23 mouse cellular contexts compared by ENCODE assay signal in genomic region chr10:103142526-103142925, GRCm38 (mm10).
DNase-seq lines count a peak whose midpoint lies in the region; ATAC-seq lines count a peak whose summit lies in the region.
"Had no signal": no experiment of that assay in that cellular context is flagged by ENCODE, and none has a peak within 500 bp of the region (broad histone marks: within the 10 kb centered on the region; RNA-seq: fewer than 3 reads in every experiment).

No protein-coding gene starts in this region.

- H3K4me1 ChIP-seq in kidney, embryonic 14.5 days (ENCODE audit: control insufficient read depth, insufficient read depth, low read length) = no peaks in the 10 kb centered on the region
- H3K4me1 ChIP-seq: heart, embryonic 15.5 days; limb, embryonic 15.5 days; liver, embryonic 15.5 days had no signal

- no peak overlapping the region for H3K9ac ChIP-seq in kidney, embryonic 14.5 days (ENCODE audit: low read depth, low read length)
- H3K9ac ChIP-seq: heart, embryonic 15.5 days; limb, embryonic 15.5 days; liver, embryonic 15.5 days had no signal

- H3K4me2 ChIP-seq in kidney, embryonic 14.5 days (replicated peaks; ENCODE audit: low read depth, low read length) = peak overlapping the region; percentile 3; the same call in 1 of the 2 replicates
- H3K4me2 ChIP-seq: heart, embryonic 15.5 days; limb, embryonic 15.5 days; liver, embryonic 15.5 days had no signal

- no peak for DNase-seq in kidney, adult 18-20 months
- DNase-seq in 3T3-L1 (ENCODE audit: low read depth, low spot score) = peak; percentile 2
- peak; percentile 20 for DNase-seq in ES-CJ7 (ENCODE audit: low read depth, low spot score)
- DNase-seq in c-Kit-positive CD71-positive TER-119-positive erythroid progenitor cells, embryonic 14.5 days (ENCODE audit: low spot score) = peak; percentile 1
- DNase-seq in thymus, postnatal 14 days = no peak
- no peak for DNase-seq in left cerebral cortex, adult 8-10 months (ENCODE audit: low spot score in 2 of 2)
- DNase-seq in left cerebral cortex, postnatal 4 days = no peak
- DNase-seq: adrenal gland, adult 2 months; cerebellum, adult 11-12 months; cerebellum, postnatal 36 days; gastrocnemius, postnatal 36 days; heart, postnatal 4 days; midbrain, embryonic 14.5 days; right cerebral cortex, postnatal 4 days had no signal

- H3K36me3 ChIP-seq in kidney, embryonic 14.5 days (ENCODE audit: control insufficient read depth, insufficient read depth, low read length) = no peaks in the 10 kb centered on the region
- H3K36me3 ChIP-seq: heart, embryonic 15.5 days; limb, embryonic 15.5 days; liver, embryonic 15.5 days had no signal

- intact Hi-C loops in left cerebral cortex, postnatal 4 days (cut with DNase I) = loop anchor here (5.0 kb wide), 1 partner anchor 275 kb away; no protein-coding TSS in a partner anchor

- H3K9me3 ChIP-seq in kidney, embryonic 14.5 days (ENCODE audit: control insufficient read depth, low read length) = no peaks in the 10 kb centered on the region
- H3K9me3 ChIP-seq: heart, embryonic 15.5 days; limb, embryonic 15.5 days; liver, embryonic 15.5 days had no signal

- no peak for ATAC-seq in kidney, embryonic 14.5 days (ENCODE audit: low FRiP score, low TSS enrichment)
- ATAC-seq: forebrain, embryonic 16.5 days; hindbrain, postnatal 0 days; intestine, postnatal 0 days; lung, postnatal 0 days had no signal

- peak overlapping the region; percentile 2; the same call in 1 of the 2 replicates for H3K4me3 ChIP-seq in kidney, embryonic 14.5 days (ENCODE audit: low read length)
- H3K4me3 ChIP-seq: heart, embryonic 15.5 days; limb, embryonic 15.5 days; liver, embryonic 15.5 days; myocyte had no signal

- 64% methylated on average over 4 of the region's 4 CpGs for WGBS in kidney, embryonic 14.5 days

- H3K27ac ChIP-seq in kidney, embryonic 14.5 days (ENCODE audit: low read depth, low read length) = no peak overlapping the region
- H3K27ac ChIP-seq: heart, embryonic 15.5 days; hindbrain, postnatal 0 days; limb, embryonic 15.5 days; liver, embryonic 15.5 days had no signal

- H3K27me3 ChIP-seq in kidney, embryonic 14.5 days (ENCODE audit: control insufficient read depth, insufficient read depth, low read length) = no peaks in the 10 kb centered on the region
- H3K27me3 ChIP-seq: heart, embryonic 15.5 days; limb, embryonic 15.5 days; liver, embryonic 15.5 days had no signal

Comparison
In these comparisons a context has a peak if more than half of its experiments do, and no peak if none do; other contexts are left out.
1. DNase-seq: peak in 3T3-L1 (single experiment), ES-CJ7 (single experiment) and c-Kit-positive CD71-positive TER-119-positive erythroid progenitor cells, embryonic 14.5 days (single experiment); none in kidney, adult 18-20 months (single experiment), thymus, postnatal 14 days (single experiment), left cerebral cortex, adult 8-10 months (0 of 2) and left cerebral cortex, postnatal 4 days (single experiment).